Mouse (Mus musculus): Measurements from ENCODE around the gene Slc25a45.

Gene Slc25a45

DNA sequence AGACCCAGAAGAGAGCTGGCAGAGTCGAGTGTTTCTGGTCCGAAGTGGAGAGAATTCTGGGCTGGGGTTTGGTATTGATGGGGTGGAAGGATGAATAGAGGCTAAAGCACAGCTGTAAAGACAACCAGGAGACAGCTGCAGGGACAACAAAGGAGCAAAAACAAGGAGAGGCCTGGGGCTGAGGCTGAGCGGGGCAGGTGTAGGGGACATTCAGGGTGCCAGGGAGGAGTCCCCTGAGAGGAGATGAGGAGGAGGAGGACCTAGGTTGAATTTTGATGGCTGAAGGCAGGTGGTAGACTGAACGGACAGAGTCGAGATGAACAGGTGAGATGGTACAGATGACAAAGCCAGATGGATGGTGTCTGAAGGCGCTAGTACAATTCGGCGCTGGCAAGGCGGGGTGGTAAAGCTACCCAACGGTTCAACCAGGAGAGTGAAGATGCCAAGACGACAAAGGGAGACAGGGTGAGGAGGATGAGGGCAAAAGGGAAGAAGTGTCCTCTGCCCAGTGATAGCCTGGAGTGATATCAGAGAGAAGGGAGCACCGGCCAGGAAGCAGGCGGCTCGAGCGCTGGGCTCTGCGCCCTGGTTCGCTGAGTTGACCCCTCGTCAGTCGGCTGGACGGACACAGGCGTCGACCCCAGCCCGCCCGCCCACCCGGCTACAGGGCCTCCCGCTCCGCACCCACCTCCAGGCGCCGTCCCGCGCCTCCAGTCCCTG, 15.8 kb downstream of the Slc25a45 start:
- no peak for DNase-seq

DNA sequence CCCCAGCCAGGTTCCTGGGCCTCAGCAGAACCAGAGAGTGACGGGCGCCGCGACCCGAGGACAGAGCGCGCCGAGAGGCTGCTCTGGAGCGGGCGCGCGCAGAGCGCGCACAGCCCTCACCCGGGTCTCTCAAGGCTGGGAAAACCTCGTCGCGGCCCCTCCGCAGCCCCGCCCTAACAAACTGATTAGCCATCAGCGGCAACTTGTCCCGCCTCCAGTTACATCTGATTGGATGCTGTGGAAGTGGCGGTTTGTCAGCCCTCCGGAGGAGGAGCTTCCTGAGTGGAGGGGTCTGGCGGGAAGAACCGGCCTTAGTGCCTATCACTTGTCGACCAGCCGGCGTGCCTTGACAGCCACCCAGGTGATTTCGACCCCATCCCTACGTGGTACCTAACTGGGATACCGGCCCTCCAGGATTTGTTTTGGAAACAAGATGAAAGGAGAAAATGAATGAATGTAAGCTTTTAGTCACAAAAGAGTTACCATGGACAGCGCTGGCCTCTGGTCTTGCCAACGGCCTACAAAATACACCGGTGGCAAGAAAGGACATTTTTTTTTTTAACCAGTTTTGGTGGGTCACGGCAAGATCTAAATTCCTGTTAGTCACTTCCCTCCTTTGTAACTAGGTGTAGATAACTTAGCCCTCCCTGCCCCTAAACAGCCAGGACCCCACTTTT, 16.5 kb downstream of the Slc25a45 start, which contains the start of gene Tigd3:
Gene Tigd3 (minus strand): TSS at position 148 of the 677 bp plus-strand sequence.
- DNase-seq = peak; percentile 94

DNA sequence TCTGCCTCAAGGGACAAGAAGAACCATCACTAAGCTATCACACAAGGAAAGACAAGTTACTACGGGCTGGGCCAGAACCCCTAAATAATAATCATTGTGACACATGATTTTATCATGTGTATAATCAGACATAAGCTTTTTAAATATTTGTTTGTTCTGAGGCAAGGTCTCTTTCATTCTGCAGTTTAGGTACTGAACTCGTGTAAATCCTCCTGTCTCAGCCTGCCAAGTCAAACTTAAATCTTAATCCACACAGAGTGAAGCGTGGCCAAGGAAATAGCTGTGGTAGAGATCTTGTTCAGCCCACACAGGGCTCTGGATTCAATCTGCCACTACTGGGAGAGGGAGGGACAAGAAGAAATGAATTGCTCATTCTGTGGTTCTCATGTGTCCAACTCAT, 29.7 kb downstream of the Slc25a45 start:
- DNase-seq = no peak

GRCm38 (mm10) chr19:5910221-5910620, 32.6 kb downstream of the Slc25a45 start:
- DNase-seq = no peak

GRCm38 (mm10) chr19:5911430-5912102, 34.0 kb downstream of the Slc25a45 start:
- no peak for DNase-seq

DNA sequence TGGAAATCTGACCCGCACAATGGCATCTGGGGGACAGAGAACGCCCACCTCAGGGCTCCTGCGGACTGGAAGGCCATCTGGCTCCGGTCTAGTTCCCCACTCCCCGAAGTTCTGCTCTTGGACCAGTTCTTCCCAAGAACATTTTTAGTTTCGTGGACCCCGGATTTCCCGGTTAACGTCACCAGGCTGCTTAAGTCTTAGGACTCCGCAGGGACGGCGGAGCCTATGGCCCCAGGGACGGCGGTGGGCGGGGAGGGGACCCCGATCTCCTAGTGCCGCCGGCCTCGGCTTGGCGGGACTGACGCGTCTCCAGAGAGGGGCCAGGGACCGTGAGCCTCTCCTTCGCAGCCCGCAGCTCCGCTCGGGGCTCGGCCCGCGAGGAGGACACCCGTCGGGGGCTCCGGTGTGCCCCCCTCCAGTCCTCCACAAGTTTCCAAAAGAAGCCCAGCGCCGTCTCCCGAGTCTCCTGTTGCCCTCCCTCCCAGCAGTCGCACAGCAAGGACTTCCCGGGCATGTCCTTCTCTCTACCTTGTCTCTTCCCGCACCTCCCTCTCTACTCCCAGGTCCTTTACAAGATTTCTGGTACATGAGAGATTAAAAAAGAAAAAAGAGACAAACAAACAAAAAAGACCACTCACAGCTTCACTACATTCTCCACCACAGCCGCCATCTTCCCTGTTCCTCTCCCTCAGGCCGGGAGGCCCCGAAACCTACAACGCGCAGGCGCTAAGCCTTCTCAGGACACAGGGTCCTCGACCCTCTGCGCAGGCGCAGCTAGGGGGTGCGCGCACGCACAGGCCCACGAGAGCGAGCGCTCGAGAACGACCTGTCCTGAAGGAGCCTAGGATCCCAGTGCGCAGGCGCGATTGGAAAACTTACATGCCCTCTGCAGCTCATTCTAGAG, 34.7 kb downstream of the Slc25a45 start:
- peak; percentile 99 for DNase-seq

GRCm38 (mm10) chr19:5913007-5913719, 35.6 kb downstream of the Slc25a45 start, which contains the start of gene Dpf2:
TSS of gene Dpf2 (minus strand) at chr19:5913010.
- DNase-seq = no peak

DNA sequence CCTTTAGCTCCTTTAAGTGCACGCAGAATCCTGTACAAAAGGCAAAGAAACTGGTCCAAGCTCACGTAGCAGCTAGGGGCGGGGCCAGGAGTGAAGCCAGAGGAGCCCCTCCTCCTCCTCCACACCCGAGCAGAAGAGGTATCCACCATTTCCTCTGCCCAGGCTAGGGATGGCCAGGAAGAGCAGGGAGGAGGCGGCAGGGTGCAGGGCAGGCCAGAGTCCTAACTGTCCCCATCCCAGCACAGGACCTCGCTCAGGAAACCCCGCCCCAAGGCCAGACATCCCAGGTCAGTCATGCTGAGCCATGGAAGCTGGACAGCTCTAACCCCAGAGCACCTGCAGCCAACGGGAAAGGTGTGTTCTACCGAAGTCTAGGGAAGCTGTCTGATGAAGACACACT, 44.1 kb downstream of the Slc25a45 start:
- DNase-seq = no peak

DNA sequence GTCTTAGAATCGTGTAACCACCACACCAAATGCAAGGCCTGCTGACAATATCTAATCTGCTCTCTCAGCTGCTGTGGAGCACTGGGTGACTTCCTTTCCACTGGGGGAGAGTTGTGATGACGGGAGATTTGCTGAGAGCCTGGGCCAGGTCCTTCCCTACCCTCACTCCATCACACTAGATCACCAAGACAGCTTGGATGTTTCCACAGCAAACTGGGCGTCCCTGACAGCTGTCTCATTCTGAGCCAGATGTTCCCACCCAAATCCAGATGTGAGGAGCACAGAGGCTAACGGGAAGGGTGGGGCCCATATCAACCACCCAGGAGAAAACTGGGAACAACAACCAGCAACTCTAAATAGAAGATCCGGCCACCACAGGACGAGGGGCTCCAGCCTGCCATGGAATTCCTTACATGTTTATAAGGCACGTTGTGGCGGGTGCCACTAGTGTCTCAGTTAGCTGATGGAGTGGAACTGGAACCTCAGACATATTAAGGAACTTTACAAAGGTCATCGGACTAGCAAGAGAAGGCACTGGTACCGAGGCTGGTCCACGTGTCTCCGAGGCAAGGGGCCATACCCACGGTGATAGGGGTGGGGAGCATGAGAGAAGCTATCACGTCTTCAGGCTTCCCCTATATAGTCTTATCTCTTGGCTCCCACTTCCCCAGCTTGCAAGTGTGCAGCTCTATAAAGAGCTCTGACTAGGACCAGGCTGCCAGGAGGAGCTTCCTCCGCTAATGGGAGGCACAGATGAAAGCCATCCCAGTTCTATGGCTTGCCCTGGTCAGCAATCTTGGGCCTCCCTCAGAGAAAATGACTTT, 44.7 kb downstream of the Slc25a45 start:
- no peak for DNase-seq

DNA sequence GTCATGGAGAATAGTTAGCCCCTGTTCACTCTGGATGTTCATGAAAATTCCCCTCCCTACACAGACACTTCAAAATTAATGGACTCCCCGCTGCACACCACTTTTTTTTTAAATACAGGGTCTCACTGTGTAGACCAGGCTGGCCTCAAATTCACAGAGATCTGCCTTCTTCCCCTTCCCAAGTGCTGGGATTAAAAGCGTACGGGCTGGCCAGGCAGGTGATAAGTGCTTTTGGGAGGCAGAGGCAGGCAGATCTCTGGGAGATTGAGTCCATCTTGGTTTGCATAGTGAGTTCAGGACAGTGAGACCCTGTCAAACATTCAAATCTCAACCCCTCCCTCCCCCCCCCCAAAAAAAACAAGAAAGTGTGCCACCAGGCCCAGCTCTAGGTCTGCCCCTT, 45.4 kb downstream of the Slc25a45 start:
- DNase-seq = no peak

DNA sequence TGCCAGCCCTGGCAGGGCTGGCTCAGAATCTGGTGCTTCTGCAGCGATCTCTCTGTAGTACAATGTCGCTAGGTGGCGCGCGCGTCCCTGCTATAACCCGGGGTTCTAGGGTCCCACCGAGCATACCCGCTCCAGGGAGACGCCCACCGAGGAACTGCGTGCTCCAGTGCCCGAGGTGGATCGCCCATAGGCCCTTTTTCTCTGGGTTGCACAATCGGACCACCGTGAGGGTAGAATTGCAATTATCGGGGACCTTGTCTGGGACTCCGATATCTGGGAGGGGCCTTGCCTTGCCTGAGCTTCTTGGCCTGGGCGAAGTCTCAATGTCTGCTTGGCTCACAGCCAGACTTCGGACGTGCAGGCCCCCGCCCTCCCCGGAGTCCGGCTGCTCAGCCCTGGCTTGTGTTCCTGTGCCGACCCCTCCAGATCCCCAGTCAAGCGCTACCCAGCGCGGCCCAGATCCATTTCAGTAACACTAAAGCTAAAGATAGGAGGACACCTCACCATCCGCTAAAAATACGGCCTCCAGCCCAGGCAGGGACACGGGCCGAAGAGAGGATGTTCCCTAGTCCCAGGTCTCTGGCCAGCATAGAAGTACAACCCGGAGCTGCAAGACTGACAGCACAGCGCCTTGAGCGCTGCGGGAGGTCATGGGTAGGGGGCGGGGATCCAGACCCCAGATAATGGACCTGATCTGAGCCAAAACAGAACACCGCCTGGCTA, 46.5 kb downstream of the Slc25a45 start:
- DNase-seq = peak; percentile 85

- DNase-seq = peak; percentile 94
Observed at GRCm38 (mm10) chr19:5924713-5925093, 47.1 kb downstream of the Slc25a45 start, which contains the start of gene Cdc42ep2. TSS of gene Cdc42ep2 (minus strand) at chr19:5924816.

- no peak for DNase-seq
Observed at GRCm38 (mm10) chr19:5925311-5925855, 47.8 kb downstream of the Slc25a45 start.

- no peak for DNase-seq
Observed at GRCm38 (mm10) chr19:5927026-5927425, 49.4 kb downstream of the Slc25a45 start.

DNA sequence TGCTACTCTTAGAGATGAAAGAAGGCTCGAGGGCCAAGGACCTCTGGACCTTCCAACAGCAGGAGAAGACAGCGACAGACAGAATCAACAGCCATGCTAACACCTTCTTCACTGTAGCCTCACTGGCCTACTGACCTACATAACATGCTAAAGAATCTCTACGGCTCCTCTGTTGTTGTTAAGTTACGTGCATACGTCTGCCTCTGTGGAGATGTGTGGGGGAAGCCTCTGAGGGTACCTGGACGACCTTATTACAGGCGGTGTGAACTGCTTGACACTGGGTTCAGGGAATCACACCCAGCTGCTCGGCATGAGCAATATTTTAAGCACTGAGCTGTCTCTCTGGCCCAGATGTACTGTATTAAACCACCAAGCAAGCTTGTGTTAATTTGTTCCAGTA, 49.9 kb downstream of the Slc25a45 start:
- no peak for DNase-seq

- no peak for DNase-seq
Observed at GRCm38 (mm10) chr19:5928104-5928503, 50.5 kb downstream of the Slc25a45 start.

DNA sequence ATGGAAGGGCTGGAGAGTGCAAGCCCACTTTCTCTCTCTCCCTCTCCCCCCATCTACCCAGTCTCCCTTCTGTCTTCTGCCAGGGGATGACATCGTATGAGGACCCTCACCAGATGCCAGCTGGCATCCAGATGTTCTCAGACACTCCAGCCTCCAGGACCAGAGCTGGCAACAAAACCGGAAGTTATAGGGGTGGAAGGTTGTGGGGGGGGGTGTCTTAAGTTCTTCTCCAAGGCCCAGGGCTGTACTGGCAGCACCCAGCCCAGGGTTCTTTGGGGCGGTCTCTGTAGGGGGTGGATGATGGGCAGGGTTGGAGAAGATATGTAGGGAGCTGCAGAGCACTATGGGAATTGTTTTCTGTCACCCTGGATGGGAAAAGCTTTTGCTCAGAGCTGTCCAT, 50.9 kb downstream of the Slc25a45 start:
- no peak for DNase-seq

- no peak for DNase-seq
Observed at GRCm38 (mm10) chr19:5929634-5930596, 52.3 kb downstream of the Slc25a45 start.

GRCm38 (mm10) chr19:5935266-5935665, 57.7 kb downstream of the Slc25a45 start:
- DNase-seq = no peak

Measured in layer of hippocampus, adult 9-11 months (tissue).